Comparison of ENCODE assay signal across 8 mouse cellular contexts in the genomic region with DNA sequence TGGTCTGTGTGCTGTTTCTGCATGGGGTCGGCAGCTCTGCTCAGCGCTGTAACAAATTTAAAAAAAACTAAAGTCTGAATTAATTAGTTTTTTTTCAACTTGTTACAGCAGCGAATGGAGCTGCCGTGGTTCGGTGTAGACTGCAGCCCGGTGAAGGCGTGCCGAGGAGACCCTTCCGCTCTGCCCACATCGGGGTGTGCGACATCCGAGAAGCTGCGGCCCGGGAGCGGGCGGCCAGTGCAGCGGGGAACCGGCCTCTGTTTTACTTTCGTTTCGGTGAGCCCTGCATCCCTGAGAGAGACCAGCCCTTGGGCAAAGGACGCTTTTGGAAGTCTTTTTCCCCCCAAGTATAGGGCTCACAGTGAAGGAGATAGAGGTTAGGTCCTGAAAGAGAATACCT.
A peak's percentile ranks its signal among the peaks of the same experiment; 100 is the strongest.
DNase-seq lines count a peak whose midpoint lies in the region; ATAC-seq and TF ChIP-seq lines count a peak whose summit lies in the region.

No protein-coding gene starts in this region.

- no peak overlapping the region for H3K27ac ChIP-seq in embryonic fibroblast, embryonic 13.5 days (ENCODE audit: insufficient read depth, low read length)
- H3K27ac ChIP-seq in hindbrain, embryonic 10.5 days: no peak overlapping the region
- H3K27ac ChIP-seq in midbrain, embryonic 14.5 days (replicated peaks; ENCODE audit: low read depth, low read length): no peak overlapping the region

- H3K4me3 ChIP-seq in embryonic fibroblast, embryonic 13.5 days (ENCODE audit: insufficient read depth, low read length): peak overlapping the region; percentile 26
- H3K4me3 ChIP-seq in hindbrain, embryonic 10.5 days: peak overlapping the region; percentile 28
- H3K4me3 ChIP-seq in midbrain, embryonic 14.5 days (replicated peaks; ENCODE audit: low read depth, low read length): no peak overlapping the region

- no peak for TF ChIP-seq CTCF in embryonic fibroblast, embryonic 13.5 days (IDR thresholded peaks at IDR 0.05; ENCODE audit: borderline replicate concordance, insufficient read depth, low read length)

- no peak overlapping the region for H3K9ac ChIP-seq in midbrain, embryonic 14.5 days (replicated peaks; ENCODE audit: low read length)

- no peak for ATAC-seq in midbrain, embryonic 14.5 days (ENCODE audit: low FRiP score, low TSS enrichment)

- H3K27me3 ChIP-seq in hindbrain, embryonic 10.5 days (ENCODE audit: insufficient read depth, poor library complexity, severe bottlenecking): no peaks in the 10 kb centered on the region
- no peaks in the 10 kb centered on the region for H3K27me3 ChIP-seq in midbrain, embryonic 14.5 days (ENCODE audit: control insufficient read depth, insufficient read depth, low read length)

- H3K4me2 ChIP-seq in midbrain, embryonic 14.5 days (ENCODE audit: low read length): peak overlapping the region; percentile 21; the same call in 1 of the 2 replicates

- no peaks in the 10 kb centered on the region for H3K36me3 ChIP-seq in hindbrain, embryonic 10.5 days
- H3K36me3 ChIP-seq in midbrain, embryonic 14.5 days (ENCODE audit: control insufficient read depth, insufficient read depth, low read length): no peaks in the 10 kb centered on the region

- H3K4me1 ChIP-seq in embryonic fibroblast, embryonic 13.5 days (ENCODE audit: control insufficient read depth, insufficient read depth, low read length): no peaks in the 10 kb centered on the region
- no peaks in the 10 kb centered on the region for H3K4me1 ChIP-seq in hindbrain, embryonic 10.5 days (replicated peaks)
- H3K4me1 ChIP-seq in midbrain, embryonic 14.5 days (ENCODE audit: control insufficient read depth, insufficient read depth, low read length): peaks cover 4% of the 10 kb centered on the region; the same call in 1 of the 2 replicates

- no peaks in the 10 kb centered on the region for H3K9me3 ChIP-seq in hindbrain, embryonic 10.5 days
- H3K9me3 ChIP-seq in midbrain, embryonic 14.5 days (ENCODE audit: control insufficient read depth, low read length): no peaks in the 10 kb centered on the region

- DNase-seq in B cell, adult 2 months: peak; percentile 44 to 51
- peak; percentile 41 for DNase-seq in CD4-positive, CD25-positive, alpha-beta regulatory T cell, adult 2 months (ENCODE audit: low read depth, low spot score)
- no peak for DNase-seq in hindbrain, embryonic 10.5 days (ENCODE audit: low spot score)
- DNase-seq in liver: peak; percentile 13
- DNase-seq in midbrain, embryonic 14.5 days: no peak
- peak; percentile 33 for DNase-seq in thymus, postnatal 4 days
- no peak for DNase-seq in layer of hippocampus, adult 9-10 months (ENCODE audit: low spot score)

- no peak for TF ChIP-seq POLR2A in embryonic fibroblast, embryonic 13.5 days (IDR thresholded peaks at IDR 0.05; ENCODE audit: low read depth, low read length)

- WGBS in hindbrain, embryonic 10.5 days: 63% methylated on average over 21 of the region's 21 CpGs
- WGBS in midbrain, embryonic 14.5 days: 75% methylated on average over 21 of the region's 21 CpGs

Comparison
In these comparisons a context has a peak if more than half of its experiments do, and no peak if none do; other contexts are left out.
1. DNase-seq: peak in B cell, adult 2 months (2 of 2), CD4-positive, CD25-positive, alpha-beta regulatory T cell, adult 2 months (single experiment), liver (single experiment) and thymus, postnatal 4 days (single experiment); none in hindbrain, embryonic 10.5 days (single experiment), midbrain, embryonic 14.5 days (single experiment) and layer of hippocampus, adult 9-10 months (single experiment).